ENCODE assay signal across 10 mouse cellular contexts in the genomic region with DNA sequence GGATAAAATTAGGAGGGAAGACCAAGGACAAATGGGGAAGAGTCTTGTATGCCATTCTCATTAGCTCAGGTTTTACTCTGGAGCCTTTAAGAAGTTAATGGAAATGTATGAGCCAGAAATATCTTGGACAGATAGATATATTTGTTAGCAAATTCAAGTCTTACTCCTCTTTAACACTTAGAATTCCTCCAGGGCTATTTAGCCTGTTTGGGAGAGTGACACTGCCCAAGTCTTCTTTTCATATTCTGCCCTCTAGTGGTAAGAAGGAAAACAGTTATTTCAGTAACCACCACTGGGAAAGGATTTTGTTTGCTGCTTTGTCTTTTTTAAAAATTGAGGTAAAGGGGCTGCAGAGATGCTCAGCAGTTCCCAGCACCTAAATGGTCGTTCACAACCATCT. TPM values are rescaled to one million over a fixed set of nuclear protein-coding genes. Genes with fewer than 3 reads are reported as not detected.
DNase-seq lines count a peak whose midpoint lies in the region; ATAC-seq lines count a peak whose summit lies in the region.
"Had no signal": no experiment of that assay in that cellular context is flagged by ENCODE, and none has a peak within 500 bp of the region (broad histone marks: within the 10 kb centered on the region; RNA-seq: fewer than 3 reads in every experiment).

No protein-coding gene starts in this region.

- no peaks in the 10 kb centered on the region for H3K27me3 ChIP-seq in embryonic facial prominence, embryonic 11.5 days (ENCODE audit: control insufficient read depth, insufficient read depth, low read length)
- 0 out of 2 replicates have a peak, but pooled peaks cover 9% of the 10 kb centered on the region for H3K27me3 ChIP-seq in embryonic facial prominence, embryonic 10.5 days (replicated peaks; ENCODE audit: low read depth, poor library complexity, severe bottlenecking)
- H3K27me3 ChIP-seq in lung, embryonic 16.5 days (ENCODE audit: control insufficient read depth, insufficient read depth, low read depth, low read length) = no peaks in the 10 kb centered on the region
- 0 out of 2 replicates have a peak, but pooled peaks cover 3% of the 10 kb centered on the region for H3K27me3 ChIP-seq in stomach, embryonic 16.5 days (ENCODE audit: control insufficient read depth, insufficient read depth, low read length)
- no peaks in the 10 kb centered on the region for H3K27me3 ChIP-seq in hindbrain, embryonic 12.5 days
- H3K27me3 ChIP-seq: limb, embryonic 15.5 days had no signal

- H3K36me3 ChIP-seq in embryonic facial prominence, embryonic 11.5 days (replicated peaks; ENCODE audit: control insufficient read depth, insufficient read depth, low read depth, low read length) = no peaks in the 10 kb centered on the region
- no peaks in the 10 kb centered on the region for H3K36me3 ChIP-seq in embryonic facial prominence, embryonic 10.5 days (replicated peaks)
- no peaks in the 10 kb centered on the region for H3K36me3 ChIP-seq in lung, embryonic 16.5 days (ENCODE audit: control insufficient read depth, insufficient read depth, low read length)
- no peaks in the 10 kb centered on the region for H3K36me3 ChIP-seq in stomach, embryonic 16.5 days (ENCODE audit: control insufficient read depth, insufficient read depth, low read length)
- no peaks in the 10 kb centered on the region for H3K36me3 ChIP-seq in hindbrain, embryonic 12.5 days
- H3K36me3 ChIP-seq: limb, embryonic 15.5 days had no signal

- H3K9ac ChIP-seq in embryonic facial prominence, embryonic 11.5 days (replicated peaks; ENCODE audit: low read length) = no peak overlapping the region
- H3K9ac ChIP-seq in lung, embryonic 16.5 days (ENCODE audit: low read length) = no peak overlapping the region
- H3K9ac ChIP-seq in stomach, embryonic 16.5 days (ENCODE audit: low read length) = no peak overlapping the region
- no peak overlapping the region for H3K9ac ChIP-seq in hindbrain, embryonic 12.5 days

- no peaks in the 10 kb centered on the region for H3K9me3 ChIP-seq in embryonic facial prominence, embryonic 11.5 days (replicated peaks; ENCODE audit: control insufficient read depth, low read length)
- no peaks in the 10 kb centered on the region for H3K9me3 ChIP-seq in embryonic facial prominence, embryonic 10.5 days
- no peaks in the 10 kb centered on the region for H3K9me3 ChIP-seq in lung, embryonic 16.5 days (ENCODE audit: control insufficient read depth, low read length)
- no peaks in the 10 kb centered on the region for H3K9me3 ChIP-seq in stomach, embryonic 16.5 days (replicated peaks; ENCODE audit: control insufficient read depth, low read length)
- no peaks in the 10 kb centered on the region for H3K9me3 ChIP-seq in hindbrain, embryonic 12.5 days (replicated peaks)
- H3K9me3 ChIP-seq: limb, embryonic 15.5 days had no signal

- H3K4me3 ChIP-seq in embryonic facial prominence, embryonic 11.5 days (ENCODE audit: low read depth, low read length) = no peak overlapping the region
- H3K4me3 ChIP-seq in embryonic facial prominence, embryonic 10.5 days = no peak overlapping the region
- no peak overlapping the region for H3K4me3 ChIP-seq in lung, embryonic 16.5 days (ENCODE audit: low read length)
- H3K4me3 ChIP-seq in stomach, embryonic 16.5 days (replicated peaks; ENCODE audit: low read length) = no peak overlapping the region
- H3K4me3 ChIP-seq in hindbrain, embryonic 12.5 days = no peak overlapping the region

- H3K4me1 ChIP-seq in embryonic facial prominence, embryonic 11.5 days (ENCODE audit: control insufficient read depth, insufficient read depth, low read length) = peaks cover 3% of the 10 kb centered on the region; the same call in 1 of the 2 replicates
- peaks cover 20% of the 10 kb centered on the region for H3K4me1 ChIP-seq in embryonic facial prominence, embryonic 10.5 days
- peaks cover 11% of the 10 kb centered on the region; the same call in 1 of the 2 replicates for H3K4me1 ChIP-seq in lung, embryonic 16.5 days (replicated peaks; ENCODE audit: control insufficient read depth, insufficient read depth, low read length)
- H3K4me1 ChIP-seq in stomach, embryonic 16.5 days (ENCODE audit: control insufficient read depth, insufficient read depth, low read length) = peaks cover 7% of the 10 kb centered on the region; the same call in 1 of the 2 replicates
- H3K4me1 ChIP-seq in hindbrain, embryonic 12.5 days = peaks cover 12% of the 10 kb centered on the region

- peak; percentile 74 for DNase-seq in embryonic facial prominence, embryonic 11.5 days (ENCODE audit: low spot score)
- no peak for DNase-seq in embryonic facial prominence, embryonic 10.5 days (ENCODE audit: low spot score)
- DNase-seq in lung, postnatal 14 days = no peak
- DNase-seq in heart, postnatal 10 days = peak; percentile 18 to 31
- no peak for DNase-seq in right cerebral cortex, postnatal 4 days
- DNase-seq: thymus, postnatal 14 days had no signal

- intact Hi-C loops in heart, postnatal 10 days (cut with DNase I) = loop anchor here (2.0 to 10.0 kb wide), 5 partner anchors 21 to 315 kb away; no protein-coding TSS in a partner anchor

- no peak overlapping the region for H3K27ac ChIP-seq in embryonic facial prominence, embryonic 11.5 days (replicated peaks; ENCODE audit: low read depth, low read length)
- no peak overlapping the region for H3K27ac ChIP-seq in embryonic facial prominence, embryonic 10.5 days (replicated peaks)
- no peak overlapping the region for H3K27ac ChIP-seq in lung, embryonic 16.5 days (ENCODE audit: low read length)
- no peak overlapping the region for H3K27ac ChIP-seq in stomach, embryonic 16.5 days (ENCODE audit: low read length)
- H3K27ac ChIP-seq in hindbrain, embryonic 12.5 days = no peak overlapping the region
- H3K27ac ChIP-seq: limb, embryonic 15.5 days had no signal

- 0% methylated on average over 1 of the region's 1 CpGs for WGBS in embryonic facial prominence, embryonic 11.5 days
- 0% methylated on average over 1 of the region's 1 CpGs for WGBS in embryonic facial prominence, embryonic 10.5 days
- whole genome bisulfite sequencing in lung, embryonic 16.5 days = 0% methylated on average over 1 of the region's 1 CpGs
- WGBS in stomach, embryonic 16.5 days = 0% methylated on average over 1 of the region's 1 CpGs
- WGBS in hindbrain, embryonic 12.5 days = 0% methylated on average over 1 of the region's 1 CpGs

- ATAC-seq in embryonic facial prominence, embryonic 11.5 days (replicated peaks; ENCODE audit: insufficient number of reproducible peaks, low FRiP score, low TSS enrichment, low read depth) = no peak
- ATAC-seq in lung, embryonic 16.5 days (ENCODE audit: low read depth) = peak; percentile 55; the same call in 1 of the 2 replicates
- ATAC-seq in stomach, embryonic 16.5 days (ENCODE audit: insufficient read depth, low FRiP score) = peak; percentile 61; the same call in 1 of the 2 replicates
- no peak for ATAC-seq in hindbrain, embryonic 12.5 days (ENCODE audit: low FRiP score)

- no peak overlapping the region for H3K4me2 ChIP-seq in embryonic facial prominence, embryonic 11.5 days (ENCODE audit: low read depth, low read length)
- H3K4me2 ChIP-seq in lung, embryonic 16.5 days (ENCODE audit: low read depth, low read length) = no peak overlapping the region
- H3K4me2 ChIP-seq in stomach, embryonic 16.5 days (ENCODE audit: low read depth, low read length) = no peak overlapping the region
- no peak overlapping the region for H3K4me2 ChIP-seq in hindbrain, embryonic 12.5 days (replicated peaks)

RNA-seq across cellular contexts. Expression of gene Taok1, which starts 21.9 kb away (rescaled TPM):
- 15.1 and 15.3 TPM in 2 replicates for polyA plus RNA-seq in embryonic facial prominence, embryonic 11.5 days (2014; fragmentation: Nextera tagmentation; extraction: Ambion mirVana)
- polyA plus RNA-seq in embryonic facial prominence, embryonic 10.5 days (2016; fragmentation: Nextera tagmentation; extraction: Ambion mirVana) = 11.9 and 13.5 TPM in 2 replicates
- polyA plus RNA-seq in lung, embryonic 16.5 days (2015; fragmentation: Nextera tagmentation; extraction: Ambion mirVana) = 14.8 and 14.9 TPM in 2 replicates
- 10 to 100 TPM; 64.3 to 67.1 TPM for total RNA-seq in heart, postnatal 10 days (2021)
- 11.5 and 12.1 TPM in 2 replicates for polyA plus RNA-seq in stomach, embryonic 16.5 days (2015; fragmentation: Nextera tagmentation; extraction: Ambion mirVana)
- polyA plus RNA-seq in hindbrain, embryonic 12.5 days (2016; fragmentation: Nextera tagmentation; extraction: Ambion mirVana) = 22.3 and 23.1 TPM in 2 replicates

RNA-seq across cellular contexts. Expression of gene Nufip2, which starts 56.5 kb away (rescaled TPM):
- polyA plus RNA-seq in embryonic facial prominence, embryonic 11.5 days (2014; fragmentation: Nextera tagmentation; extraction: Ambion mirVana) = 4.1 and 4.8 TPM in 2 replicates
- polyA plus RNA-seq in embryonic facial prominence, embryonic 10.5 days (2016; fragmentation: Nextera tagmentation; extraction: Ambion mirVana) = 3.9 and 4.7 TPM in 2 replicates
- polyA plus RNA-seq in lung, embryonic 16.5 days (2015; fragmentation: Nextera tagmentation; extraction: Ambion mirVana) = 4.3 and 4.7 TPM in 2 replicates
- total RNA-seq in heart, postnatal 10 days (2021) = 10 to 100 TPM; 60.1 to 63.1 TPM
- polyA plus RNA-seq in stomach, embryonic 16.5 days (2015; fragmentation: Nextera tagmentation; extraction: Ambion mirVana) = 3.4 and 4.2 TPM in 2 replicates
- 4.8 and 5.3 TPM in 2 replicates for polyA plus RNA-seq in hindbrain, embryonic 12.5 days (2016; fragmentation: Nextera tagmentation; extraction: Ambion mirVana)

Comparison
In these comparisons a context has a peak if more than half of its experiments do, and no peak if none do; other contexts are left out.
1. DNase-seq: peak in embryonic facial prominence, embryonic 11.5 days (single experiment) and heart, postnatal 10 days (2 of 2); none in embryonic facial prominence, embryonic 10.5 days (single experiment), lung, postnatal 14 days (single experiment) and right cerebral cortex, postnatal 4 days (single experiment).
2. ATAC-seq: peak in lung, embryonic 16.5 days (single experiment) and stomach, embryonic 16.5 days (single experiment); none in embryonic facial prominence, embryonic 11.5 days (single experiment) and hindbrain, embryonic 12.5 days (single experiment).